ENCODE assay signal across 19 mouse cellular contexts in genomic region chr19:30147306-30147705, GRCm38 (mm10).
"Had no signal": no experiment of that assay in that cellular context is flagged by ENCODE, and none has a peak within 500 bp of the region (broad histone marks: within the 10 kb centered on the region; RNA-seq: fewer than 3 reads in every experiment).

No protein-coding gene starts in this region.

- DNase-seq: lung, adult 2 months; lung, postnatal 14 days; lung, postnatal 36 days; retina, postnatal 1 day; right cerebral cortex, adult 18-20 months; right cerebral cortex, postnatal 25 days; right cerebral cortex, postnatal 4 days; spleen, adult 18-20 months; thymus, adult 18-20 months; thymus, postnatal 14 days; thymus, postnatal 36 days had no signal

- H3K27ac ChIP-seq: lung, embryonic 15.5 days; macrophage; midbrain, embryonic 13.5 days; midbrain, embryonic 15.5 days; neural tube, embryonic 12.5 days had no signal

- H3K4me3 ChIP-seq: lung, embryonic 15.5 days; megakaryocyte, embryonic 14.5 days; midbrain, embryonic 13.5 days; midbrain, embryonic 15.5 days; neural tube, embryonic 12.5 days had no signal

- H3K4me2 ChIP-seq: lung, embryonic 15.5 days; midbrain, embryonic 11.5 days; midbrain, embryonic 13.5 days; midbrain, embryonic 15.5 days; neural tube, embryonic 12.5 days had no signal

- H3K9me3 ChIP-seq: lung, embryonic 15.5 days; megakaryocyte, embryonic 14.5 days; midbrain, embryonic 13.5 days; midbrain, embryonic 15.5 days; neural tube, embryonic 12.5 days had no signal

- H3K27me3 ChIP-seq: lung, embryonic 15.5 days; midbrain, embryonic 13.5 days; midbrain, embryonic 15.5 days; neural tube, embryonic 12.5 days had no signal

- H3K4me1 ChIP-seq: lung, embryonic 15.5 days; megakaryocyte, embryonic 14.5 days; midbrain, embryonic 13.5 days; midbrain, embryonic 15.5 days; neural tube, embryonic 12.5 days had no signal

- H3K36me3 ChIP-seq: lung, embryonic 15.5 days; midbrain, embryonic 15.5 days had no signal

- ATAC-seq: lung, postnatal 0 days; midbrain, embryonic 13.5 days; midbrain, embryonic 15.5 days had no signal

- H3K9ac ChIP-seq: lung, embryonic 15.5 days; midbrain, embryonic 13.5 days; midbrain, embryonic 15.5 days; neural tube, embryonic 12.5 days had no signal
